Mouse (Mus musculus) heart, embryonic 11.5 days (tissue): ENCODE data around the gene Fam227b. TPM values are rescaled to one million over a fixed set of nuclear protein-coding genes. Genes with fewer than 3 reads are reported as not detected.

Source experiments
- ATAC-seq: fragments of 200-750 bp; cut with Nextera tagmentation; replicated peaks from 2 replicates; pipeline ENCODE4 v1.8.0; 2017; ENCODE audit warnings: moderate library complexity; ENCODE audit not compliant: insufficient number of reproducible peaks, low FRiP score, low TSS enrichment
- H3K27ac ChIP-seq: fragments of 300-500 bp; sonication (generic); 2 replicates; pipeline ENCODE4 v1.5.1; 2014; ENCODE audit warnings: mild to moderate bottlenecking, low read depth, low read length
- H3K27me3 ChIP-seq: fragments of 300-500 bp; sonication (generic); 2 replicates; pipeline ENCODE4 v1.6.1; 2014; ENCODE audit warnings: mild to moderate bottlenecking, low read length, mixed read lengths; ENCODE audit not compliant: control insufficient read depth, insufficient read depth
- H3K36me3 ChIP-seq: fragments of 300-500 bp; sonication (generic); 2 replicates; pipeline ENCODE4 v1.6.1; 2014; ENCODE audit warnings: mild to moderate bottlenecking, low read length, moderate library complexity, mixed read lengths; ENCODE audit not compliant: control insufficient read depth, insufficient read depth
- H3K4me1 ChIP-seq: fragments of 300-500 bp; sonication (generic); 2 replicates; pipeline ENCODE4 v1.6.1; 2014; ENCODE audit warnings: low read length; ENCODE audit not compliant: control insufficient read depth, insufficient read depth
- H3K4me2 ChIP-seq: fragments of 300-500 bp; sonication (generic); 2 replicates; pipeline ENCODE4 v1.6.1; 2014; ENCODE audit warnings: mild to moderate bottlenecking, moderate library complexity
- H3K4me3 ChIP-seq: fragments of 300-500 bp; sonication (generic); 2 replicates; pipeline ENCODE4 v1.5.1; 2014; ENCODE audit warnings: low read depth, low read length
- H3K9ac ChIP-seq: fragments of 300-500 bp; sonication (generic); 2 replicates; pipeline ENCODE4 v1.6.1; 2014; ENCODE audit warnings: mild to moderate bottlenecking, low read depth, low read length, moderate library complexity
- H3K9me3 ChIP-seq: fragments of 300-500 bp; sonication (generic); replicated peaks from 2 replicates; pipeline ENCODE4 v1.6.1; 2016; ENCODE audit warnings: low read length; ENCODE audit not compliant: control insufficient read depth
- WGBS: fragments of 180-500 bp; shearing (Covaris S2); extraction: QIAGEN DNeasy Blood & Tissue Kit; methylation state at CpG from one replicate; pipeline ENCODE4 v1.1.7; 2014; ENCODE audit not compliant: insufficient replicate concordance; 5-methylcytosine and 5-hydroxymethylcytosine counted together
- polyA plus RNA-seq: library from polyadenylated mRNA; unstranded; fragments of >200 nt; fragmentation: Nextera tagmentation; extraction: Ambion mirVana; gene quantifications from 2 replicates; pipeline ENCODE4 v1.2.1, GENCODE M21; 2014

Fam227b gene
- polyA plus RNA-seq, 1 experiment from 2014 or later: 0.10 TPM

- H3K27me3 ChIP-seq: no peaks in the 10 kb centered on the region
- no peaks in the 10 kb centered on the region for H3K4me1 ChIP-seq
- no peak for ATAC-seq
- H3K36me3 ChIP-seq: no peaks in the 10 kb centered on the region
- no peak within 1 kb of the TSS for H3K9ac ChIP-seq
- WGBS: 67% methylated on average over 15 of the region's 15 CpGs
- no peak within 1 kb of the TSS for H3K27ac ChIP-seq
- no peak within 1 kb of the TSS; the same call in 1 of the 2 replicates for H3K4me2 ChIP-seq
- no peak within 1 kb of the TSS for H3K4me3 ChIP-seq
- no peaks in the 10 kb centered on the region for H3K9me3 ChIP-seq
Measured at GRCm38 (mm10) chr2:126034379-126035005, 117.3 kb downstream of the Fam227b start, which contains the start of gene Fgf7. Gene Fgf7 (plus strand): TSS chr2:126034658.

GRCm38 (mm10) chr2:126033114-126033972 lies 118.5 kb downstream of the Fam227b start:
- H3K27ac ChIP-seq: no peak overlapping the region
- ATAC-seq: no peak
- no peaks in the 10 kb centered on the region for H3K4me1 ChIP-seq
- no peaks in the 10 kb centered on the region for H3K36me3 ChIP-seq
- WGBS: 72% methylated on average over 8 of the region's 8 CpGs
- H3K4me3 ChIP-seq: no peak overlapping the region
- H3K4me2 ChIP-seq: no peak overlapping the region
- no peaks in the 10 kb centered on the region for H3K27me3 ChIP-seq
- no peaks in the 10 kb centered on the region for H3K9me3 ChIP-seq
- no peak overlapping the region for H3K9ac ChIP-seq

DNA sequence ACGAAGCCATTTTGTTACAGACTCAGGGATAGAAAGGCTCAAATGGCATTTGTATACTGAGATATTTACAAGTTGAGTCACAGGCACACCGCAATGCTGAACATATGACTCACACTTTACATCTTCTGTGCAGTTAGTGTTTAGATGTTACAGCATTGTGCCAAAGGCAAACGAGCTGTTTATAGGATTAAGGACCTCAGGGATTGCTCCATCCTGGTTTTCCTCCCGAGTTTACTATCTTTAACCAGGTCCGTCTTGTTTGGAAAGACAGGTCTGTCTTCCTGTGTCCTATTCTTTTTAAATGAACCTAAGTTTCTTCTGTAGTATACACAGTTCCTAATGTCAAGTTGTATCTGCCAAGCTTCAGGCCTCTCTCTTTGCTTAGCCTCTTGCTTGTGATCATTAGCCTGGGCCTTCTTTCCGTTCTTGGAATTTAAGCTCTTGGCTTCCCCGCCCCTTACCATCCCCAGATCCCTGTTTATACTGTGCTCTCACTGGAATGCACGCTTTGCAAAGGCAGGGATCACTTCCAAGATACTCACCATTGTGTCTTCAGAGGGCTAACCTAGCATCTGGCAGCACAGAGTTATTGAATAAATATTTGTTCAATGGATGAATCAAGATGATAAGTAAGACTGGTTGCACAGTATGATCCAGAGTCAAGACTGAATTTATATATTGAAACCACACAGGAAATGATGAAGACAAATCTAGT lies 120.5 kb downstream of the Fam227b start:
- ATAC-seq: no peak
- no peak overlapping the region for H3K27ac ChIP-seq
- 55% methylated on average over 8 of the region's 8 CpGs for WGBS

DNA sequence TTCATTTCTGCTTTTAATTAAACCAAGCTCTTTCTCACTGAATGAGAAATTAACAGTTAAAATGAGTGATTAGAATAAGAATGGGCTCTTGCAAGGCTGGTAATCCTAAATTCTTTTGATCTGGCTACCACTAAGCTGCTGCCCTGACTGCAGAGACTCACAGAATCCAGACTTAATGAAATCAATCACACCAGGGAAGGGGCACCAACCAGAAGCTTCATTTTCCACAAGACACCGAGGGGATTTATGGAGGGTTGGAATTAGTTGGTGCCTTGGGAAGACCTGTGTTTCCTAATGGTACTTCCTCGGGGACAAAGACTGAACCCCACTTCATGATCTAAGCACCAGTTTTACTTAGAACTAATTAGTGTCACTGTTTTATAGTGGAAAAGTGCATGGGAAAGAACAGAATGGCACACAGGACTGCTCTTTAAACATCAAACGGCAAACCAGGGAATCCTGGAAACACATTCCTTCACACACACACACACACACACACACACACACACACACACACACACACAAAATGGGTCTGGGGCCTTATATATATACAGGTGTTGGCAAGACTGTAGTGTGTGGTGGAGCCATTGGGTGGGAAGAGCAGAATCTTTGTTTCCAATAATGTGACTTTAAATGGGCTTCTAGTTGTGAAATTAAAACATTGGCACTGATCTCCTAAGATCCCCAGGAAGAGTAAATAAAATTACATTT lies 135.9 kb downstream of the Fam227b start:
- H3K9me3 ChIP-seq: no peaks in the 10 kb centered on the region
- peak overlapping the region; percentile 74; the same call in 1 of the 2 replicates for H3K27ac ChIP-seq
- ATAC-seq: no peak
- H3K4me2 ChIP-seq: no peak overlapping the region
- H3K4me1 ChIP-seq: peaks cover 3% of the 10 kb centered on the region; the same call in 1 of the 2 replicates
- no peaks in the 10 kb centered on the region for H3K36me3 ChIP-seq
- H3K9ac ChIP-seq: no peak overlapping the region
- H3K4me3 ChIP-seq: no peak overlapping the region
- H3K27me3 ChIP-seq: no peaks in the 10 kb centered on the region
- WGBS: 59% methylated on average over 3 of the region's 3 CpGs

More for the DNA sequence above, 120.5 kb downstream of the Fam227b start:
- no peaks in the 10 kb centered on the region for H3K27me3 ChIP-seq
- no peak overlapping the region for H3K4me2 ChIP-seq
- no peaks in the 10 kb centered on the region for H3K36me3 ChIP-seq
- no peaks in the 10 kb centered on the region for H3K4me1 ChIP-seq
- H3K9ac ChIP-seq: no peak overlapping the region
- no peaks in the 10 kb centered on the region for H3K9me3 ChIP-seq
- no peak overlapping the region for H3K4me3 ChIP-seq

GRCm38 (mm10) chr2:126014989-126015710 lies 136.7 kb downstream of the Fam227b start:
- H3K36me3 ChIP-seq: no peaks in the 10 kb centered on the region
- ATAC-seq: no peak; the same call in 1 of the 2 replicates
- peak overlapping the region; percentile 74 for H3K27ac ChIP-seq
- no peak overlapping the region for H3K9ac ChIP-seq
- H3K4me2 ChIP-seq: no peak overlapping the region
- no peak overlapping the region for H3K4me3 ChIP-seq
- H3K4me1 ChIP-seq: peaks cover 3% of the 10 kb centered on the region; the same call in 1 of the 2 replicates
- 39% methylated on average over 12 of the region's 12 CpGs for WGBS
- H3K9me3 ChIP-seq: no peaks in the 10 kb centered on the region
- no peaks in the 10 kb centered on the region for H3K27me3 ChIP-seq

- H3K36me3 ChIP-seq: no peaks in the 10 kb centered on the region
- no peaks in the 10 kb centered on the region for H3K27me3 ChIP-seq
- H3K4me1 ChIP-seq: no peaks in the 10 kb centered on the region; the same call in 1 of the 2 replicates
- H3K9ac ChIP-seq: no peak overlapping the region
- H3K4me2 ChIP-seq: no peak overlapping the region
- no peaks in the 10 kb centered on the region for H3K9me3 ChIP-seq
- WGBS: 70% methylated on average over 2 of the region's 2 CpGs
- no peak overlapping the region for H3K27ac ChIP-seq
- no peak overlapping the region for H3K4me3 ChIP-seq
- no peak for ATAC-seq
Measured at GRCm38 (mm10) chr2:126006742-126007141, 145.1 kb downstream of the Fam227b start.

- H3K9ac ChIP-seq: no peak overlapping the region
- no peaks in the 10 kb centered on the region for H3K9me3 ChIP-seq
- H3K36me3 ChIP-seq: no peaks in the 10 kb centered on the region
- H3K27ac ChIP-seq: no peak overlapping the region
- 35% methylated on average over 3 of the region's 3 CpGs for WGBS
- H3K27me3 ChIP-seq: no peaks in the 10 kb centered on the region
- H3K4me2 ChIP-seq: no peak overlapping the region
- no peaks in the 10 kb centered on the region; the same call in 1 of the 2 replicates for H3K4me1 ChIP-seq
- no peak for ATAC-seq
- no peak overlapping the region for H3K4me3 ChIP-seq
Measured at GRCm38 (mm10) chr2:126006088-126006487, 145.7 kb downstream of the Fam227b start.
